ENCODE assay signal across 12 mouse cellular contexts in genomic region chr8:120607460-120607859, GRCm38 (mm10). TPM values are rescaled to one million over a fixed set of nuclear protein-coding genes. Genes with fewer than 3 reads are reported as not detected.
DNase-seq lines count a peak whose midpoint lies in the region; ATAC-seq and TF ChIP-seq lines count a peak whose summit lies in the region.
"Had no signal": no experiment of that assay in that cellular context is flagged by ENCODE, and none has a peak within 500 bp of the region (broad histone marks: within the 10 kb centered on the region; RNA-seq: fewer than 3 reads in every experiment).

No protein-coding gene starts in this region.

- intact Hi-C loops in left cerebral cortex, adult 2 months (cut with DNase I) = no loop called here

- peak; percentile 65; the same call in 1 of the 2 replicates for ATAC-seq in hindbrain, embryonic 11.5 days (ENCODE audit: low FRiP score)
- ATAC-seq in hindbrain, embryonic 14.5 days (ENCODE audit: low FRiP score) = no peak
- ATAC-seq in liver, embryonic 13.5 days (ENCODE audit: low read depth) = no peak
- ATAC-seq: lung, postnatal 0 days had no signal

- H3K4me3 ChIP-seq in hindbrain, embryonic 11.5 days (ENCODE audit: low read depth, low read length) = no peak overlapping the region
- H3K4me3 ChIP-seq in hindbrain, embryonic 14.5 days (replicated peaks; ENCODE audit: low read length) = no peak overlapping the region
- no peak overlapping the region for H3K4me3 ChIP-seq in liver, embryonic 13.5 days (replicated peaks)
- no peak overlapping the region for H3K4me3 ChIP-seq in left cerebral cortex, adult 2 months
- H3K4me3 ChIP-seq: embryonic facial prominence, embryonic 10.5 days had no signal

- H3K9me3 ChIP-seq in hindbrain, embryonic 11.5 days (ENCODE audit: control insufficient read depth, low read length) = no peaks in the 10 kb centered on the region
- H3K9me3 ChIP-seq in hindbrain, embryonic 14.5 days (ENCODE audit: control insufficient read depth, low read length) = no peaks in the 10 kb centered on the region
- H3K9me3 ChIP-seq in liver, embryonic 13.5 days (replicated peaks) = no peaks in the 10 kb centered on the region
- H3K9me3 ChIP-seq: embryonic facial prominence, embryonic 10.5 days had no signal

- no peak overlapping the region for H3K9ac ChIP-seq in hindbrain, embryonic 11.5 days (ENCODE audit: low read depth, low read length)
- H3K9ac ChIP-seq in hindbrain, embryonic 14.5 days = no peak overlapping the region
- no peak overlapping the region for H3K9ac ChIP-seq in liver, embryonic 13.5 days

- H3K27ac ChIP-seq in hindbrain, embryonic 11.5 days (ENCODE audit: low read depth, low read length) = no peak overlapping the region
- H3K27ac ChIP-seq in hindbrain, embryonic 14.5 days = no peak overlapping the region
- no peak overlapping the region for H3K27ac ChIP-seq in liver, embryonic 13.5 days
- H3K27ac ChIP-seq in left cerebral cortex, adult 2 months = no peak overlapping the region
- H3K27ac ChIP-seq: embryonic facial prominence, embryonic 10.5 days; stomach, postnatal 0 days had no signal

- no peak for TF ChIP-seq CTCF in left cerebral cortex, adult 2 months (IDR thresholded peaks at IDR 0.05)

- no peak for DNase-seq in hindbrain, embryonic 11.5 days (ENCODE audit: low spot score)
- no peak for DNase-seq in hindbrain, embryonic 14.5 days (ENCODE audit: low spot score)
- peak; percentile 62 for DNase-seq in testis, postnatal 10 days (ENCODE audit: low spot score)
- no peak for DNase-seq in testis, postnatal 14 days (ENCODE audit: low spot score)
- DNase-seq in liver, embryonic 13.5 days = no peak
- DNase-seq in thymus, postnatal 0 days (ENCODE audit: low spot score) = no peak
- no peak for DNase-seq in layer of hippocampus, postnatal 36 days
- no peak for DNase-seq in left cerebral cortex, adult 2 months (ENCODE audit: extremely low spot score in 1 of 2, low spot score in 2 of 2)

- no peak overlapping the region for H3K4me2 ChIP-seq in hindbrain, embryonic 11.5 days (replicated peaks; ENCODE audit: low read depth, low read length)
- H3K4me2 ChIP-seq in hindbrain, embryonic 14.5 days (replicated peaks) = no peak overlapping the region
- H3K4me2 ChIP-seq in liver, embryonic 13.5 days = peak overlapping the region; percentile 39

- H3K4me1 ChIP-seq in hindbrain, embryonic 11.5 days (replicated peaks; ENCODE audit: control insufficient read depth, insufficient read depth, low read length) = peaks cover 3% of the 10 kb centered on the region; the same call in 1 of the 2 replicates
- no peaks in the 10 kb centered on the region; the same call in 1 of the 2 replicates for H3K4me1 ChIP-seq in hindbrain, embryonic 14.5 days (replicated peaks; ENCODE audit: control insufficient read depth, insufficient read depth, low read length)
- H3K4me1 ChIP-seq in liver, embryonic 13.5 days (replicated peaks) = peaks cover 12% of the 10 kb centered on the region

- WGBS in hindbrain, embryonic 11.5 days = 88% methylated on average over 9 of the region's 9 CpGs
- WGBS in hindbrain, embryonic 14.5 days = 80% methylated on average over 9 of the region's 9 CpGs
- WGBS in liver, embryonic 13.5 days (ENCODE audit: insufficient replicate concordance) = 78% methylated on average over 9 of the region's 9 CpGs

- H3K27me3 ChIP-seq in hindbrain, embryonic 11.5 days (ENCODE audit: control insufficient read depth, insufficient read depth, low read length) = 0 out of 2 replicates have a peak, but pooled peaks cover 4% of the 10 kb centered on the region
- H3K27me3 ChIP-seq in hindbrain, embryonic 14.5 days (ENCODE audit: control insufficient read depth, insufficient read depth, low read length) = no peaks in the 10 kb centered on the region
- H3K27me3 ChIP-seq in liver, embryonic 13.5 days = 0 out of 2 replicates have a peak, but pooled peaks cover 8% of the 10 kb centered on the region

- no peaks in the 10 kb centered on the region for H3K36me3 ChIP-seq in hindbrain, embryonic 11.5 days (ENCODE audit: control insufficient read depth, insufficient read depth, low read length)
- H3K36me3 ChIP-seq in hindbrain, embryonic 14.5 days (replicated peaks; ENCODE audit: control insufficient read depth, insufficient read depth) = no peaks in the 10 kb centered on the region
- H3K36me3 ChIP-seq in liver, embryonic 13.5 days = no peaks in the 10 kb centered on the region
- H3K36me3 ChIP-seq: embryonic facial prominence, embryonic 10.5 days had no signal

RNA-seq across cellular contexts. Expression of gene Gins2, which starts 18.4 kb away (rescaled TPM):
- 94.8 and 96.9 TPM in 2 replicates for polyA plus RNA-seq in hindbrain, embryonic 11.5 days (2014; fragmentation: Nextera tagmentation; extraction: Ambion mirVana)
- 17.5 and 18.2 TPM in 2 replicates for polyA plus RNA-seq in hindbrain, embryonic 14.5 days (2014; fragmentation: Nextera tagmentation; extraction: Ambion mirVana)
- 75.6 and 75.9 TPM in 2 replicates for polyA plus RNA-seq in liver, embryonic 13.5 days (2015; fragmentation: Nextera tagmentation; extraction: Ambion mirVana)
- 60.0 and 77.9 TPM in 2 replicates for polyA plus RNA-seq in thymus, postnatal 0 days (2015; fragmentation: Nextera tagmentation; extraction: Ambion mirVana)
- 1 to 10 TPM; 4.8 to 5.5 TPM for total RNA-seq in layer of hippocampus, postnatal 36 days (2021)
- 1 to 10 TPM; 1.0 to 2.9 TPM for total RNA-seq in left cerebral cortex, adult 2 months (2021)

RNA-seq across cellular contexts. Expression of gene 1190005I06Rik, which starts 40.0 kb away (rescaled TPM):
- 2.4 and 3.7 TPM in 2 replicates for polyA plus RNA-seq in hindbrain, embryonic 11.5 days (2014; fragmentation: Nextera tagmentation; extraction: Ambion mirVana)
- polyA plus RNA-seq in hindbrain, embryonic 14.5 days (2014; fragmentation: Nextera tagmentation; extraction: Ambion mirVana) = 12.4 and 15.4 TPM in 2 replicates
- polyA plus RNA-seq in liver, embryonic 13.5 days (2015; fragmentation: Nextera tagmentation; extraction: Ambion mirVana) = 0.89 and 1.2 TPM in 2 replicates
- polyA plus RNA-seq in thymus, postnatal 0 days (2015; fragmentation: Nextera tagmentation; extraction: Ambion mirVana) = 2.1 TPM in 2 replicates
- total RNA-seq in layer of hippocampus, postnatal 36 days (2021) = 10 to 100 TPM; 13.1 to 13.4 TPM
- total RNA-seq in left cerebral cortex, adult 2 months (2021) = 10 to 100 TPM; 11.3 to 11.5 TPM
- total RNA-seq: neutrophil, adult 5-6 weeks had no signal
